Mouse (Mus musculus): ENCODE data around the gene Abcf1. TPM values are rescaled to one million over a fixed set of nuclear protein-coding genes. Genes with fewer than 3 reads are reported as not detected.
"Not testable (repeated sequence)": the region's sequence is repeated elsewhere in the genome, so short reads cannot be mapped to it uniquely, and the experiment has no call there.

Gene Abcf1
- total RNA-seq, 2 experiments from 2014 or later: 71.0 to 73.9 TPM

GRCm38 (mm10) chr17:35978811-35979400, 9.3 kb upstream of the Abcf1 start:
- peak; percentile 81 for DNase-seq

GRCm38 (mm10) chr17:35972131-35972530, 2.6 kb upstream of the Abcf1 start:
- DNase-seq: no peak

GRCm38 (mm10) chr17:35967621-35968020, 1.9 kb downstream of the Abcf1 start:
- no peak for DNase-seq

GRCm38 (mm10) chr17:35963279-35963678, 6.3 kb downstream of the Abcf1 start:
- DNase-seq: no peak

GRCm38 (mm10) chr17:35958533-35959223, 10.9 kb downstream of the Abcf1 start:
- no peak for DNase-seq

GRCm38 (mm10) chr17:35954665-35955064, 14.9 kb downstream of the Abcf1 start:
- no peak for DNase-seq

- not testable (repeated sequence) for DNase-seq
Observed at GRCm38 (mm10) chr17:35952559-35952958, 17.0 kb downstream of the Abcf1 start.

- DNase-seq: not testable (repeated sequence)
Observed at GRCm38 (mm10) chr17:35950946-35951345, 18.6 kb downstream of the Abcf1 start.

- no peak for DNase-seq
Observed at GRCm38 (mm10) chr17:35939941-35940340, 29.6 kb downstream of the Abcf1 start.

GRCm38 (mm10) chr17:35939108-35939507, 30.5 kb downstream of the Abcf1 start:
- DNase-seq: no peak

- DNase-seq: peak; percentile 44
Observed at GRCm38 (mm10) chr17:35937700-35938348, 31.7 kb downstream of the Abcf1 start.

- not testable (repeated sequence) for DNase-seq
Observed at GRCm38 (mm10) chr17:35935763-35936162, 33.8 kb downstream of the Abcf1 start.

GRCm38 (mm10) chr17:35932608-35933007, 37.0 kb downstream of the Abcf1 start:
- DNase-seq: no peak

GRCm38 (mm10) chr17:35930627-35931026, 38.9 kb downstream of the Abcf1 start:
- no peak for DNase-seq

- DNase-seq: no peak
Observed at GRCm38 (mm10) chr17:35929534-35929933, 40.0 kb downstream of the Abcf1 start.

- DNase-seq: no peak
Observed at GRCm38 (mm10) chr17:35927471-35927870, 42.1 kb downstream of the Abcf1 start.

GRCm38 (mm10) chr17:35923281-35923680, 46.3 kb downstream of the Abcf1 start:
- no peak for DNase-seq

GRCm38 (mm10) chr17:35922566-35922965, 47.0 kb downstream of the Abcf1 start:
- DNase-seq: no peak

GRCm38 (mm10) chr17:35921710-35922109, 47.9 kb downstream of the Abcf1 start:
- DNase-seq: no peak

- DNase-seq: no peak
Observed at GRCm38 (mm10) chr17:35920862-35921562, 48.5 kb downstream of the Abcf1 start.

- no peak for DNase-seq
Observed at GRCm38 (mm10) chr17:35920384-35920783, 49.2 kb downstream of the Abcf1 start.

- DNase-seq: no peak
Observed at GRCm38 (mm10) chr17:35919864-35920301, 49.7 kb downstream of the Abcf1 start.

All from heart, postnatal 4 days (tissue).